Mouse (Mus musculus) kidney, adult 2 months (tissue): ENCODE results near the gene Fem1a.

Experiments
- CTCF ChIP-seq: fragments of 200-500 bp; conservative IDR thresholded peaks from 2 replicates; pipeline ENCODE4 v1.5.1; 2011; ENCODE audit warnings: low read depth, mild to moderate bottlenecking, control low read depth, low read length, moderate library complexity, mixed read lengths; ENCODE audit not compliant: insufficient read depth, insufficient read length
- POLR2A ChIP-seq: fragments of 200-500 bp; IDR thresholded peaks from one replicate; pipeline ENCODE4 v1.6.1; 2011; ENCODE audit warnings: low read depth, low read length, control low read depth

- TF ChIP-seq CTCF: no peak
- TF ChIP-seq POLR2A: no peak
Measured at GRCm38 (mm10) chr17:56207963-56208530, 48.6 kb upstream of the Fem1a start.
